Mouse (Mus musculus): ENCODE measurements at regions not wholly inside any gene's neighbourhood (a gene's known extent, or its start where the extent isn't known, plus 50 kb on each side); places are given as distances from the start of the nearest gene placed in this dataset.

DNA sequence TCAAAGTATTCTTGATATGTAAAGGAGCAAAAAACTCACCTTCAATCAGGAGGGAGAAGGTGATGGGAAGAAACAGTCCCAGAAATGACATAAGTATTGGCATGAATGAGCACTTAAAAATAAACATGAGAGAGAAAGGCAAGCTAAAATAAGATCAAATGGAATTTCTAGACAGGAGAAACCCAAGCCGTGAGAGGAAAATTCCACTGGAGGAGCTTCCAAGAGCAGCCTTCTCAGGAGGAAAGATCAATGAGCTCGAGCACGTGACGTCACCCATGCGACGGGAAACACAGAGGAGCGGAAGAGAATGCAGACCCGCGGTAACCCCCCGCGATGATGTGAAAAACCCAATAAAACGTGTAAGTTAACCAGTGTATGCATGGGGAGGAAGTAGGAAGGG is 274.6 kb downstream of the Lyplal1 start:
- 0 out of 2 replicates have a peak, but pooled peaks cover 6% of the 10 kb centered on the region for H3K9me3 ChIP-seq (replicated peaks)
- ATAC-seq (ENCODE audit: extremely low read depth, insufficient number of reproducible peaks, low FRiP score, poor library complexity, severe bottlenecking) = no peak
- no peaks in the 10 kb centered on the region for H3K4me1 ChIP-seq (ENCODE audit: insufficient read depth, low read depth, low read length)
- DNase-seq (ENCODE audit: low spot score) = no peak
- no peak for TF ChIP-seq CTCF (IDR thresholded peaks at IDR 0.05; ENCODE audit: low read depth, low read length)
- no peak for TF ChIP-seq GATA2 (IDR thresholded peaks at IDR 0.05; ENCODE audit: borderline replicate concordance, low read depth, low read length)
- TF ChIP-seq TAL1 (conservative IDR thresholded peaks at IDR 0.05; ENCODE audit: low read depth, low read length) = no peak
- no peak for TF ChIP-seq POLR2AphosphoS5 (IDR thresholded peaks at IDR 0.05; ENCODE audit: insufficient replicate concordance, low read depth, low read length)
- TF ChIP-seq GATA1 (IDR thresholded peaks at IDR 0.05; ENCODE audit: borderline replicate concordance, low read length) = no peak
- no peaks in the 10 kb centered on the region for H3K27me3 ChIP-seq (ENCODE audit: insufficient read depth, low read length)
- H3K4me3 ChIP-seq (ENCODE audit: low read depth, low read length) = no peak overlapping the region
- H3K36me3 ChIP-seq (replicated peaks) = no peaks in the 10 kb centered on the region

DNA sequence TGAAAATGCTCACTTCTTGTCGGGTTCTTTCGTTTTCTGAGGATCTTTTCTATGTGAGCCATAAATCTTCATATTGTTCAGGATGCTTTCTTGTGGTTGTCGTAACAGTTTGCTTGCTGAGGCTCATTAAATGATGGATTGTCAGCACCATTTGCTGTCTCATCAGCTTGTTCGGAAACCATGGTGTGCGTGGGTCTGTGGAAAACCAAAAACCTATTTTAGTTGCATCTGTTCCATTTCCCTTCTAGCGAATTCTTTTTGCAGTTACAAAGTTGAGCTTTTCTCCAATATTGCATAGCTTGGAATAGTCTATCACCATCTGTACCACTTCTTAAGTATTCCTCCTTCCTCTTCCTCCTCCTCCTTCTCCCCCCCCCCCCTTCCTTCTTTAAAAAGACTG is 269.9 kb downstream of the Lyplal1 start:
- TF ChIP-seq GATA2 (IDR thresholded peaks at IDR 0.05; ENCODE audit: borderline replicate concordance, low read depth, low read length) = no peak
- TF ChIP-seq CTCF (IDR thresholded peaks at IDR 0.05; ENCODE audit: low read depth, low read length) = no peak
- TF ChIP-seq POLR2AphosphoS5 (IDR thresholded peaks at IDR 0.05; ENCODE audit: insufficient replicate concordance, low read depth, low read length) = no peak
- Histone ChIP-seq H3K36me3 (replicated peaks) (no peaks in the 10 kb centered on the region), H3K27me3 (ENCODE audit: insufficient read depth, low read length) (no peaks in the 10 kb centered on the region), H3K4me3 (ENCODE audit: low read depth, low read length) (no peak overlapping the region), H3K9me3 (replicated peaks) (peaks cover 5% of the 10 kb centered on the region; the same call in 1 of the 2 replicates), H3K4me1 (ENCODE audit: insufficient read depth, low read depth, low read length) (no peaks in the 10 kb centered on the region)
- DNase-seq (ENCODE audit: low spot score) (no peak), ATAC-seq (ENCODE audit: extremely low read depth, insufficient number of reproducible peaks, low FRiP score, poor library complexity, severe bottlenecking) (no peak)

DNA sequence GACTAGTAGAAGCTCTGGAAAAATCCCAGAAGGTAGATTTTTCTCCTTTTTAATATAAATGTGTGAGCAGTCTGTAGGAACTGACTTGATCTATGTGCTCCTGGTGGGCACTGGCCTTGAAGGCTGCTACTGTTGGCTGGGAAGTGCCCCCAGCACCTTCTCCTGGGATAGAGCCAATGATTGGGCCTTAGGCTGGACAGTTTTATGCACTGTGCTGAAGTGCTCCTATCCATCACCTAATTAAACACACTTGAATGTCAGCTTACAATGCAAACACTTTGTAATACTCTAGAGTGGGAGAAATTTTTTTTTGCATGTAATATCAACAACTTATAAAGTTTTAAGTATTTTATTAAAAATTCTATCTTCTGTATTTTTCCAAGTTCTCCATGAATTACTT is 266.5 kb downstream of the Lyplal1 start:
- TF ChIP-seq GATA1 (IDR thresholded peaks at IDR 0.05; ENCODE audit: borderline replicate concordance, low read length) = no peak
- TF ChIP-seq POLR2AphosphoS5 (IDR thresholded peaks at IDR 0.05; ENCODE audit: insufficient replicate concordance, low read depth, low read length) = no peak
- no peak for TF ChIP-seq GATA2 (IDR thresholded peaks at IDR 0.05; ENCODE audit: borderline replicate concordance, low read depth, low read length)
- TF ChIP-seq TAL1 (conservative IDR thresholded peaks at IDR 0.05; ENCODE audit: low read depth, low read length) = no peak
- no peak for TF ChIP-seq CTCF (IDR thresholded peaks at IDR 0.05; ENCODE audit: low read depth, low read length)
- DNase-seq (ENCODE audit: low spot score) (no peak), ATAC-seq (ENCODE audit: extremely low read depth, insufficient number of reproducible peaks, low FRiP score, poor library complexity, severe bottlenecking) (no peak)
- Histone ChIP-seq H3K4me3 (ENCODE audit: low read depth, low read length) (no peak overlapping the region), H3K36me3 (replicated peaks) (no peaks in the 10 kb centered on the region), H3K9me3 (replicated peaks) (peaks cover 5% of the 10 kb centered on the region; the same call in 1 of the 2 replicates), H3K27me3 (ENCODE audit: insufficient read depth, low read length) (no peaks in the 10 kb centered on the region), H3K4me1 (ENCODE audit: insufficient read depth, low read depth, low read length) (no peaks in the 10 kb centered on the region)

DNA sequence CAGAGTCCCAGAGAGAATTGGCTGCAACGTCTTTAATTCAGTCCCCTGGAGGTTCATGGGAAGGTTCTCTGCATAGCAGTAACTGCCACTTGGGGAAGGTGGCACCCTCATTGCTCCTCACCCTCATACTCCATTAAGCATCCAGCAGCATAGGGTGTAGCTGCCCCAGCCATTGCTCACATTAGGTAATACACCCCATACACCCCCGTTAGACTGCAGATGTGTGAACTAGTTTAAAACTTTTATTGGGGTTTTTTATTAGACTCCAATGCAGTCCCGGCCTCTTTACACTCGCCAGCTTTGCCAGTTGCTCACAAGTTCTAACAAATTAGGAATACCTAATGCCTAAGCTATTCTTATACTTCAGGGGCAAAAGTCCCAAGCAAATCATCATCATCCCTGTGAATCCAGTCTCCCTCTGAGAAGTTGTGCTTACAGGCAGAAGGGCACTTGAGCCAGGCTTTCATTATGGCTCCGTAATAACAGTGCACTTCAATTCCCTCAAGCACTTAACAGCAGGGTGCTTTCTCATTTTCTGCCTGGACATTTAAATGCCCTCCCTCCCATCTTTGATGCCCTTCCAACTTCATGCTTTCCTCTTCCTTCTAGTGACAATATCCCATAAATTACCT is 265.7 kb downstream of the Lyplal1 start:
- Histone ChIP-seq H3K36me3 (replicated peaks) (no peaks in the 10 kb centered on the region), H3K4me3 (ENCODE audit: low read depth, low read length) (no peak overlapping the region), H3K4me1 (ENCODE audit: insufficient read depth, low read depth, low read length) (no peaks in the 10 kb centered on the region), H3K27me3 (ENCODE audit: insufficient read depth, low read length) (no peaks in the 10 kb centered on the region), H3K9me3 (replicated peaks) (peaks cover 5% of the 10 kb centered on the region; the same call in 1 of the 2 replicates)
- no peak for DNase-seq (ENCODE audit: low spot score)
- no peak for ATAC-seq (ENCODE audit: extremely low read depth, insufficient number of reproducible peaks, low FRiP score, poor library complexity, severe bottlenecking)
- no peak for TF ChIP-seq GATA2 (IDR thresholded peaks at IDR 0.05; ENCODE audit: borderline replicate concordance, low read depth, low read length)
- no peak for TF ChIP-seq TAL1 (conservative IDR thresholded peaks at IDR 0.05; ENCODE audit: low read depth, low read length)
- TF ChIP-seq POLR2AphosphoS5 (IDR thresholded peaks at IDR 0.05; ENCODE audit: insufficient replicate concordance, low read depth, low read length) = no peak
- TF ChIP-seq GATA1 (IDR thresholded peaks at IDR 0.05; ENCODE audit: borderline replicate concordance, low read length) = no peak
- TF ChIP-seq CTCF (IDR thresholded peaks at IDR 0.05; ENCODE audit: low read depth, low read length) = no peak

DNA sequence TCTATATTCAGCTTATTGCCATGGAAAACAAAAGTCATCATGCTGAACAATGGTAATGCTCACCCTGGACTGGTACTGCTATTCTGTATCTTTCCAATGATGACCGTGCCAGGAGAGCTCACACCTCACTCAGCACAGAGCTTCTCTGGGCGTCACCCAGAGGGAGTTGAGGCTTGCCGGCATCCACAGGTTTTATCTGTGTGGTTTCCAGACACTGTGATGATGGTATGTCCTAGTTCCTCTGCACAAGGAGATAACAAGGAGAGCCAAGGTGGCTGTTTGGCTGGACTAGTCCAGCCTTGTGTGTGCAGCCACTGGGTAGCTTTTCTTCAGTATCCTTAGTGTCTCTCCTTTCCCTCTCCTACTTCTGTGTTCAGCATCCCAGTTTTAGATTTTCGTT is 255.4 kb downstream of the Lyplal1 start:
- H3K36me3 ChIP-seq (replicated peaks) = no peaks in the 10 kb centered on the region
- ATAC-seq (ENCODE audit: extremely low read depth, insufficient number of reproducible peaks, low FRiP score, poor library complexity, severe bottlenecking) (no peak), DNase-seq (ENCODE audit: low spot score) (no peak)
- H3K27me3 ChIP-seq (ENCODE audit: insufficient read depth, low read length) = no peaks in the 10 kb centered on the region
- no peaks in the 10 kb centered on the region for H3K4me1 ChIP-seq (ENCODE audit: insufficient read depth, low read depth, low read length)
- H3K4me3 ChIP-seq (ENCODE audit: low read depth, low read length) = no peak overlapping the region
- H3K9me3 ChIP-seq (replicated peaks) = peaks cover 27% of the 10 kb centered on the region
- TF ChIP-seq CTCF (IDR thresholded peaks at IDR 0.05; ENCODE audit: low read depth, low read length) = no peak
- TF ChIP-seq GATA1 (IDR thresholded peaks at IDR 0.05; ENCODE audit: borderline replicate concordance, low read length) = no peak
- TF ChIP-seq POLR2AphosphoS5 (IDR thresholded peaks at IDR 0.05; ENCODE audit: insufficient replicate concordance, low read depth, low read length) = no peak
- no peak for TF ChIP-seq GATA2 (IDR thresholded peaks at IDR 0.05; ENCODE audit: borderline replicate concordance, low read depth, low read length)
- TF ChIP-seq TAL1 (conservative IDR thresholded peaks at IDR 0.05; ENCODE audit: low read depth, low read length) = no peak

DNA sequence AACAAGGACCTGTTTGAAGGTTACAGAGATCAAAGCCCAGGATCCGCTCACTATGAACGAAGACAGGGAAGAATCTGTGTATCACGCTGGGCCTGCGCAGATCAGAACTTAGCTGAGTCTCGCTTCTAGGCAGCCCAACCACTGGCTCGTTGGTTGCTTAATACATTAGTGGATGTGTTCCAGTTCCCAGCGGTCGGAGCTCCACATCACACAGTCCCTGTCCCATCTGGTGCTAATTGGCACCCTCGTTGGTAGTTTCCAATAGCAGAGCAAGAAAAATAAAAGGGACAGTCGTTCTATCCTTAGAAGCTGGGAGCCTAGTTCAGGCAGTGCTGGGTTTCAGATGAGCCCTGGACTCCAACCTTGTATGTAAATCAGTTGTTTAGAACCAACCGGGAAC is 251.2 kb downstream of the Lyplal1 start:
- H3K36me3 ChIP-seq (replicated peaks) = no peaks in the 10 kb centered on the region
- no peak overlapping the region for H3K4me3 ChIP-seq (ENCODE audit: low read depth, low read length)
- peaks cover 42% of the 10 kb centered on the region for H3K9me3 ChIP-seq (replicated peaks)
- TF ChIP-seq POLR2AphosphoS5 (IDR thresholded peaks at IDR 0.05; ENCODE audit: insufficient replicate concordance, low read depth, low read length) (no peak), TAL1 (conservative IDR thresholded peaks at IDR 0.05; ENCODE audit: low read depth, low read length) (no peak), GATA1 (IDR thresholded peaks at IDR 0.05; ENCODE audit: borderline replicate concordance, low read length) (no peak), CTCF (IDR thresholded peaks at IDR 0.05; ENCODE audit: low read depth, low read length) (no peak), GATA2 (IDR thresholded peaks at IDR 0.05; ENCODE audit: borderline replicate concordance, low read depth, low read length) (no peak)
- no peaks in the 10 kb centered on the region for H3K4me1 ChIP-seq (ENCODE audit: insufficient read depth, low read depth, low read length)
- ATAC-seq (ENCODE audit: extremely low read depth, insufficient number of reproducible peaks, low FRiP score, poor library complexity, severe bottlenecking) (no peak), DNase-seq (ENCODE audit: low spot score) (no peak)
- H3K27me3 ChIP-seq (ENCODE audit: insufficient read depth, low read length) = no peaks in the 10 kb centered on the region

Measured in G1E (cell line).